Mouse (Mus musculus) v-Abl transformed pro-B cells (cell line): ENCODE data around the gene Olfr1477.
"Not testable (repeated sequence)": the region's sequence is repeated elsewhere in the genome, so short reads cannot be mapped to it uniquely, and the experiment has no call there.

ENCODE experiments used
- in situ Hi-C, 2 experiments: fragments of 400-800 bp; cut with MboI; formaldehyde crosslinking; loops; one replicate each; pipeline ENCODE4 v1.15.1; 2025; ENCODE audit not compliant: unreplicated experiment in 2 of 2

Olfr1477 gene

DNA sequence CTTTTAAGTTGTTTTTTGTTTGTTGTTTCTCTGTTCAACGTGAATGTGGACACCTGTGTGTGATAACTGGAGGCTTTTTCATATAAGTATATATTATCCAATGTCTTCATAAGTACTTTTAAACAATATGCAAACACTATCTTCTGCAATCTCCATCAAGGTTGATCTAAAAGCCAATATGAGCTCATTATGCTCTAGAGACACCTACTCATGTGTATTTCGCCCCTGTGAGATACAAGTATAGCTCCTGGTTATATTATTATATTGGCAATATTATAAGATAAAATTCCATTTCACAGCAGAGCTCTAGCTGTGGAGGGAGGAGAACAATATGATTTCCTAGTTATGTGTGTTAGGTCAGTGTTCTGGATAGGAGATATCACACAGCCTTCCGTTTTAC, at the start of gene Olfr1477:
Olfr1477 (plus strand) TSS at position 301 of the 400 bp plus-strand sequence.
- in situ Hi-C loops: no loop called here

DNA sequence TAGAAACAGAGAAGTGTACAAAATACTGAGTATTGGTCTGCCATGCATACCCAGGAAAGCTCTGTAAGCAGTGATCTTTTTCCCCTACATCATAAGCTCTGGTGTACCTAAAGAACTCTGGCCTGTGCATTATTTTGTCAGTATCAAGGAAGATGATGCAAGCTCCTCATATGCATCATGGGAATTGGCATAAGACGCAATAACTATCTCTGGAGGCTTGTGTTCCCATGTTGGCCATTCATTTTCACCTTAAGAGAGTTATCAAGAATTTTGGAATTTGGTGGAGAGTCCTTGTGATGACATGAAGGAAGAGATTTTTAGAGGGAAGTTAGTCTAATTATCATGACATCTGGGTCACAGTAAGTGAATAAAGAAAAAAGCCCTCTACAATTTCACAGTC, 44.4 kb upstream of the Olfr1477 start, which contains the start of gene Olfr1472:
Olfr1472 (minus strand) TSS at position 101 of the 400 bp plus-strand sequence.
- in situ Hi-C loops: no loop called here

DNA sequence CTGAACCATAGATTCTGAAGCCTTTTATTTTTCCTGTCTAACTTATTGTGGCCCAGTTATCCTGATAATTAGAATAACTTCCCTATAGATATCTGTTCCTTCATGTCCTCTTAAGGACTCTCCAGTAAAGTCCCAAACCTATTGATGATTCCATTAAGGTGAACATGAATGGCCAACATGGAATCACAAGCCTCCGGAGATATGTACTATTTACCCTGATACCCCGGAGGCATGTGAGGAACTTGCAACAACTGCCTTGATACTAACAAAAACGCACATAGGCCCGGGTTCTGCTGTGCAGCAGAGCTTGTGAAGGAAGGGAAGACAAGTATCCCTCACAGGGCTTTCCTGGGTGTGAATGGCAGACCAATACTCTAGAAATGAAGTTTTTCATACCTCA, 31.1 kb upstream of the Olfr1477 start, which contains the start of gene Olfr1474:
Olfr1474 (plus strand) TSS at position 301 of the 400 bp plus-strand sequence.
- in situ Hi-C loops: not testable (repeated sequence)

DNA sequence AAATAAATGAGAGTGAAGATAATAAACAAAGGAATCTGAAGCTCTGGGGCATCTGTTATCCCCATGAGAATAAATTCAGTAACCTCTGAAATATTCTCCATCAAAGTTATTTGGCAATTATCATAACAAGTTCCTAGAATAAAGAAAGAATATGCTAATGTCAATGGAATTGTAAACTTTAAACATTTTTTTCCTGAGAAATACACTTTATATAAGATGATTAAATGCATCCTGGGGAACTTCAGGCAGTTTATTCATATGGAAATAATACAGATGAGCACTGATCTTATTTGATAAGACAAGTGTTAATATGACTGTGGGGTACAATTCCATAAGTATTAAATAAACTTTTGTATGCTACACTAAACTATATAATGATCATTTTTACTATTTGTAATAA, 20.2 kb upstream of the Olfr1477 start, which contains the start of gene Olfr1475:
Olfr1475 (minus strand) TSS at position 101 of the 400 bp plus-strand sequence.
- in situ Hi-C loops: no loop called here

DNA sequence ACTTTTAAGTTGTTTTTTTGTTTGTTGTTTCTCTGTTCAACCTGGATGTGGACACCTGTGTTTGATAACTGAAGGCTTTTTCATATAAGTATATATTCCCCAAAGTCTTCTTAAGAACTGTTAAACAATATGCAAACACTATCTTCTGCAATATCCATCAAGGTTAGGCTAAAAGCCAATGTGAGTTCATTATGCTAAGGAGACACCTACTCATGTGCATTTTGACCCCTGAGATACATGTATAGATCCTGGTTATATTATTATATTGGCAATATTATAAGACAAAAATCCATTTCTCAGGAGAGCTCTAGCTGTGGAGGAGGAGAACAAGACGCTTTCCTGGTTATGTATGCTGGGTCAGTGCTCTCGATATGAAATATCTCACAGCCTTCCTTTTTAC, 27.3 kb downstream of the Olfr1477 start, which contains the start of gene Olfr1480:
Olfr1480 (plus strand) TSS at position 301 of the 400 bp plus-strand sequence.
- in situ Hi-C loops: no loop called here
